Mouse (Mus musculus) G1E (cell line): ENCODE results near the gene Mospd3.

Experiments
- CTCF ChIP-seq: IDR thresholded peaks from 2 replicates; pipeline ENCODE4 v1.5.1; 2012; ENCODE audit warnings: low read depth, low read length, inconsistent platforms, mixed read lengths
- GATA1 ChIP-seq: IDR thresholded peaks from 2 replicates; pipeline ENCODE4 v1.6.1; 2012; ENCODE audit warnings: borderline replicate concordance, low read length, inconsistent platforms, mixed read lengths
- GATA2 ChIP-seq: IDR thresholded peaks from 2 replicates; pipeline ENCODE4 v1.6.1; 2012; ENCODE audit warnings: low read depth, low read length, inconsistent platforms, borderline replicate concordance
- TAL1 ChIP-seq: conservative IDR thresholded peaks from 2 replicates; pipeline ENCODE4 v1.6.1; 2012; ENCODE audit warnings: low read depth, low read length, inconsistent platforms, mixed read lengths

DNA sequence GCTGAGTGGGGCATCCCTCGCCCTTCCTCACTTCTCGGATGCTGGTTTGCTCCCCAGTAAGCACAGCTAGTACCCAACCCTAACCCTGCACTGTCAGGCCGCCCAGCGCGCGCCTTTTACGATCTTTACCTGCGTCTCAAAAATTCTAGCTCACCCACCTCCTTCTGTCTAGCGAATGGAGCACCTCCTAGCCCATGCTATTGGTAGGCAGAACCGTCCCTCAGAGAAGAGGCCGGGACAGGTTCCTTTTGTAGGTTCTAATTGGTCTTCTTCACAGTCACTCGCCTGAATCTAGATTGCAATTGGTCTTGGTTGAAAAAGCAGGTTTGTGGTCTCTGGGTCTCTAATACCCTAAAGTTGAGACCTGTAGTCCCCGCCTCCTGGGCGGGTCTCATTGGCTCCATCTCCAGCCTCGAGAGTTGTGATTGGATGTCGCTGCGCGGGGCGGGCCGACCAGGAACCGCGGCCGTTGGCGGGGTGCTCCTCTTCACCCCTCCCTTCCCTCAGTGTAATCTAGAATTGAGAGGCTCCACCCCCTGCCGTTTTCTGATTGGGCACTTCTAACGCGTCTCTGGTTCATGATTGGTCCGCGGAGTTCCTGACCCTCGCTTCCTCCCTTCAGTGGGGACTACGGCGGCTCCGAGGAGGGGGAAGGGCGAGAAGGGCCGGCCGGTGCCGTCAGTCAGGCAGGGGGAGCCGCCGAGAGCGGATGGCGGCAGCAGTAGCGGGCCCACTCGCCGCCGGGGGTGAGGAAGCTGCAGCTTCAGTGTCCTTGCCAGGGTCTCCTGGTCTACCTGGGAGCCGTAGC is 27.8 kb upstream of the Mospd3 start, which contains the start of the genes Fbxo24, Lrch4 and Gm20605:
- TF ChIP-seq CTCF (no peak), TAL1 (no peak), GATA2 (no peak), GATA1 (no peak)
